Mouse (Mus musculus) hindbrain, embryonic 16.5 days (tissue): ENCODE results near the gene Tnni3. TPM values are rescaled to one million over a fixed set of nuclear protein-coding genes. Genes with fewer than 3 reads are reported as not detected.
"Not testable (repeated sequence)": the region's sequence is repeated elsewhere in the genome, so short reads cannot be mapped to it uniquely, and the experiment has no call there.

Source experiments
- ATAC-seq: fragments of 200-750 bp; cut with Nextera tagmentation; 2 replicates; pipeline ENCODE4 v1.8.0; 2017; ENCODE audit warnings: moderate TSS enrichment, moderate library complexity
- H3K27ac ChIP-seq: fragments of 300-500 bp; sonication (generic); 2 replicates; pipeline ENCODE4 v1.5.1; 2014; ENCODE audit warnings: low read depth, mild to moderate bottlenecking, control low read depth, low read length, moderate library complexity
- H3K27me3 ChIP-seq: fragments of 300-500 bp; sonication (generic); replicated peaks from 2 replicates; pipeline ENCODE4 v1.6.1; 2014; ENCODE audit warnings: low read length; ENCODE audit not compliant: control insufficient read depth, insufficient read depth
- H3K36me3 ChIP-seq: fragments of 300-500 bp; sonication (generic); 2 replicates; pipeline ENCODE4 v1.6.1; 2014; ENCODE audit warnings: mild to moderate bottlenecking, low read length, moderate library complexity, mixed read lengths; ENCODE audit not compliant: control insufficient read depth, insufficient read depth
- H3K4me1 ChIP-seq: fragments of 300-500 bp; sonication (generic); 2 replicates; pipeline ENCODE4 v1.6.1; 2014; ENCODE audit warnings: low read depth, low read length; ENCODE audit not compliant: control insufficient read depth, insufficient read depth
- H3K4me2 ChIP-seq: fragments of 300-500 bp; sonication (generic); 2 replicates; pipeline ENCODE4 v1.6.1; 2014; ENCODE audit warnings: mild to moderate bottlenecking, low read length, control low read depth, moderate library complexity
- H3K4me3 ChIP-seq: fragments of 300-500 bp; sonication (generic); 2 replicates; pipeline ENCODE4 v1.5.1; 2014; ENCODE audit warnings: mild to moderate bottlenecking, low read length, control low read depth, moderate library complexity
- H3K9ac ChIP-seq: fragments of 300-500 bp; sonication (generic); 2 replicates; pipeline ENCODE4 v1.6.1; 2014; ENCODE audit warnings: low read depth, mild to moderate bottlenecking, control low read depth, low read length, moderate library complexity
- H3K9me3 ChIP-seq: fragments of 300-500 bp; sonication (generic); 2 replicates; pipeline ENCODE4 v1.6.1; 2014; ENCODE audit warnings: mild to moderate bottlenecking, low read length, moderate library complexity; ENCODE audit not compliant: control insufficient read depth
- WGBS: fragments of 180-500 bp; shearing (Covaris S2); extraction: QIAGEN DNeasy Blood & Tissue Kit; methylation state at CpG from one replicate; pipeline ENCODE4 v1.1.7; 2014; 5-methylcytosine and 5-hydroxymethylcytosine counted together
- polyA plus RNA-seq: library from polyadenylated mRNA; unstranded; fragments of >200 nt; fragmentation: Nextera tagmentation; extraction: Ambion mirVana; gene quantifications from 2 replicates; pipeline ENCODE4 v1.2.1, GENCODE M21; 2015

The Tnni3 gene
- polyA plus RNA-seq, result 1.7 and 2.0 TPM in 2 replicates

DNA sequence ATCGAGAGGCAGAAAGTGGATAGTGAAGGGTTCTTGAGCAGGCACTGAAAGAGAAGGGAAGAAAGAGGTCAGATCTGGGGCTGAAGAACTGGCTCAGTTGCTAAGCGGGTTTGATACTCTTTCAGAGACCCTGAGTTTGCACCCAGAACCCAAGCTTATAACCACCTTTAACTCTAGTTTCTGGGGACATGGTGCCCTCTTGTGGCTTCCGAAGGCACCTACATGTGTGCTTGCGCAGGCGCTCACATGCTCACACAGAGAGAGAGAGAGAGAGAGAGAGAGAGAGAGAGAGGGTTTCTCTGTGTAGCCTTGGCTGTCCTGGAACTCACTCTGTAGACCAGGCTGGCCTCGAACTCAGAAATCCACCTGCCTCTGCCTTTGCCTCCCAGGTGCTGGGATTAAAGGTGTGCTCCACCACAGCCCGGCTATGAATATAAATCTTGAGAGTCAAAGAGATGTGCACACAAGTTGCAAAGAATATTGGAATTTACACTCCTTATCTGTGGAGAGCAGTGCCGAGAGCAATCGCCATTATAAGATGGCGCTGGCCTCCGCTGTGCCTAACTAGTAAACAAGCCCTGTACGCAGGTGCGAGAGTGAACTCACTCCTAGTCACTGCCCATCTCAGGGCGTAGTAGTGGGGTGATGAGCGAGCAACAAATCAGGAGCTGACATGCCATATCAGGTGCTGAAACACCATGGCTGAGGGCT, at the start of gene Tnni3:
TSS of gene Tnni3 (minus strand) at position 18 of the 711 bp plus-strand sequence.
- H3K27ac ChIP-seq, H3K9me3 ChIP-seq, H3K4me2 ChIP-seq, H3K36me3 ChIP-seq, H3K4me1 ChIP-seq, ATAC-seq, H3K27me3 ChIP-seq, H3K9ac ChIP-seq, H3K4me3 ChIP-seq: not testable (repeated sequence)
- 68% methylated on average over 15 of the region's 15 CpGs for WGBS

DNA sequence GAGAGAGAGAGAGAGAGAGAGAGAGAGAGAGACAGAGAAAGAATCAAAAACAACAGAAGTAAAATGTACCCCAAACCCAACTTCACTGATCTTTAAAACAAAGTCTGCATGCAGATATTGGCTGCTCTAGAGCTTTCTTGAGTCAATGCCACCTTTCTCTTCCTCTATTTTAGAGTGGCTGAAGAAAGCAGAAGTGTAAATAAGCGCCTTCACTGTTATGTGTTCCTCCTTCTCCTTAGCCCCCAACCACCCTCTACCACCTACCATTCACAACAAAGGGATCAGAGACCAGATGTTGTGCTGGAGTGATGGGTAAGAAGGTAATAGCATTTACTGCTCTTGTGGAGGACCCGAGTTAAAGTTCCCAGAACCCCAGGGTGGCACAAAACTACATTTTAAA, 48.3 kb upstream of the Tnni3 start:
- H3K27me3 ChIP-seq, H3K4me3 ChIP-seq, ATAC-seq, H3K4me1 ChIP-seq, H3K9me3 ChIP-seq, H3K9ac ChIP-seq, H3K27ac ChIP-seq, H3K4me2 ChIP-seq, H3K36me3 ChIP-seq: not testable (repeated sequence)
- 78% methylated on average over 2 of the region's 2 CpGs for WGBS

DNA sequence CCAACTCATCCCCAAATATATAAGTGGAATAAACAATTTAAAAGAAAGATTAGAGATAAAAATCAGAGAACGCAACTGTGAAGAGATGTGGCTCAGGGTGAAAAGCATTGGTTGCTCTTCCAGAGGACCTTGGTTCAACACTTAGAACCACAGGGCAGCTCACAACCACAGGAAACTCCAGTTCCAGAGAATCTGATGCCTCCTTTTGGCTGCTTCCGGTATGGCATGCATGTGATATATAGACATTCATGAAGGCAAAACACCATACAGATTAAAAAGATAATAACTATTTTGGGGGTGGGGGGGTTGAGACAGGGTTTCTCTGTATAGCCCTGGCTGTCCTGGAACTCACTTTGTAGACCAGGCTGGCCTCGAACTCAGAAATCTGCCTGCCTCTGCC, 38.6 kb upstream of the Tnni3 start:
- H3K4me2 ChIP-seq, result no peak overlapping the region
- H3K4me1 ChIP-seq, result no peaks in the 10 kb centered on the region
- H3K9me3 ChIP-seq, result no peaks in the 10 kb centered on the region
- ATAC-seq, result no peak
- H3K27ac ChIP-seq, result no peak overlapping the region
- no peak overlapping the region for H3K9ac ChIP-seq
- 97% methylated on average over 3 of the region's 3 CpGs for WGBS
- no peaks in the 10 kb centered on the region for H3K36me3 ChIP-seq
- H3K4me3 ChIP-seq, result no peak overlapping the region
- no peaks in the 10 kb centered on the region for H3K27me3 ChIP-seq

DNA sequence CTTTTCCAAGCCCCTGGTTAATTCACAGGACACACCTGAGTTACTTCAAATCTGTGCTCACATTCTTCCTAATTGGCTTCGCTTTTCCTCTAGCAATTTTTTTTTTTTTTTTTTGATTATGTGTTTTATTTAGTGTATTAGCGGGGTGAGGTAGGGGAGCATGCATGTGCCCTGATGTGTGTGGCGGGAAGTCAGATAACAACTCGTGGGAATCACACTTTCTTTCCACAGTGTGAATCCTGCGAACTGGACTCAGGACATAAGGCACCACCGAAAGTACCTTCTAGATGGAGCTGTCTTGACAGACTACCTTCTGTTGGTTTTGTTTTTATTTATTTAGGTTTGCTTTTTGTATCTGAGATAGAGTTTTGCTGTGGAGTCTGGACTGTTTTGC, 33.1 kb upstream of the Tnni3 start:
- no peaks in the 10 kb centered on the region for H3K9me3 ChIP-seq
- no peak; the same call in 1 of the 2 replicates for ATAC-seq
- H3K9ac ChIP-seq, result 0 out of 2 replicates have a peak overlapping the region, but pooled peaks have one; percentile 3
- H3K27me3 ChIP-seq, result no peaks in the 10 kb centered on the region
- H3K27ac ChIP-seq, result no peak overlapping the region; the same call in 1 of the 2 replicates
- peak overlapping the region; percentile 12; the same call in 1 of the 2 replicates for H3K4me3 ChIP-seq
- H3K4me2 ChIP-seq, result peak overlapping the region; percentile 50
- 72% methylated on average over 6 of the region's 6 CpGs for WGBS
- no peaks in the 10 kb centered on the region for H3K4me1 ChIP-seq
- H3K36me3 ChIP-seq, result no peaks in the 10 kb centered on the region

DNA sequence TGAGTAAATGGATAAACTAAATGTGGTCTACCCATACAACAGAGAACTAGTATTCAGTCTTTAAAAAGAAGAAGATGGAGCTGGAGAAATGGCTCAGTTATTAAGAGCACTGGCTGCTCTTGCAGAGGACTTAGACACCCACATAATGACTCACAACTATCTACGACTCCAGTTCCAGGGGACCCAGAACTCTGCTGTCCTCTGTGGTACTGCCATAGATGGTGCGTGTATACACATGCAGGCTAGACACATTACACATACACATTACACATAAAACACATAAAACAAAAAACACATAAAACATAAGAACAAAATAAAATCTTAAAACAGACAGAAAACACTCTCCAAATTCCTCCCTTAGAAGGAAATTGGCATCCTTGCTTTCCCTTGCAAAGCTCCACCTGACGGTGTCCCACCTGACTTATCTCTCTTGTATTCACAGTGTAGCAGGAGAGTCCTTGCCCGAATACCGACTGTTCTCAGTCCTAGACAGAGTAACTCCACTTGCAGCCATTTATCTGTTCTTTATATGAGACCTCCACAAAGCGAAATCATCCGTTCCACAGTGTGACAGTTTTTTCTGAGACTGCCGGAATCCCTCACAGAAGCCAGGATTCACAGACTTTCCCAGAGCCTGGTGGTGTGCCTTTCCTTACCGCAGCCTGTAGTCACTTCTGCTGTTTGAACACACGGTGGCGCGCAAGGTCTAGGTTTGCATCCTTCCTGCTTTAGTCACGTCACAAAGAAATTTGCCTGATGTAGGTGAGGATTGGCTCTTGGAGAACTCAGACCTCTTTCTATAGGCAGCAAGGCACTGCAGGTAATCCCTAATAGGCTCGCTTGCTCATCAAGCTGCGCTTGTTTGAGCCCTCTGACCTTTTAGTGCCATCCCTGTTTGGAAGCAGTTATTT, 32.5 kb upstream of the Tnni3 start:
- H3K4me1 ChIP-seq, result no peaks in the 10 kb centered on the region
- 21% methylated on average over 15 of the region's 15 CpGs for WGBS
- peak overlapping the region; percentile 50 for H3K4me2 ChIP-seq
- H3K9me3 ChIP-seq, result no peaks in the 10 kb centered on the region
- peak overlapping the region; percentile 15; the same call in 1 of the 2 replicates for H3K9ac ChIP-seq
- H3K4me3 ChIP-seq, result peak overlapping the region; percentile 12
- no peaks in the 10 kb centered on the region for H3K36me3 ChIP-seq
- H3K27me3 ChIP-seq, result no peaks in the 10 kb centered on the region
- no peak overlapping the region; the same call in 1 of the 2 replicates for H3K27ac ChIP-seq
- ATAC-seq, result peak; percentile 97

DNA sequence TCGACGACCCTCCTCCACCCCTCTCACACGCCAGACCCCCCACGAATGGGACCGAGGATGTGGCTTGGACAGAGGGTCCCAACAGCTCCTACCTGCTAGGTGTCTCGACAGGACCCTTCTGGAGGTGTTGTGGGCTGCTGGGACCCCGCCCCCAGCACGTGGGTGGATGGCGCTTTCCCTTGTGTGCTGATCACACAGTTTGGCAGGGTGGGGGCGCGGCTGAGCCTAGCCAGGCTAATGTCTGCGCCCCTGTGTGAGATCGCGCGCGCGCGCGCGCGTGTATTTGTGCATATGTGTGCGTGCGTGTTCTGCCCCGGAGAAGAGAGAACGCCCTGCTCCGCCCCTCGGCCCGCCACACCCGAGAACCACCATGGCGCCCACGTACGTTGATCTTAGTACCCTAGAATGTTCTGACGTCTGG, 23.2 kb upstream of the Tnni3 start, which contains the start of gene Syt5:
TSS of gene Syt5 (minus strand) at position 321 of the 421 bp plus-strand sequence.
- H3K9ac ChIP-seq, result peak within 1 kb of the TSS; percentile 77
- peak within 1 kb of the TSS; percentile 87 for H3K4me2 ChIP-seq
- H3K27me3 ChIP-seq, result no peaks in the 10 kb centered on the region
- H3K27ac ChIP-seq, result peak within 1 kb of the TSS; percentile 93
- WGBS, result 4% methylated on average over 33 of the region's 33 CpGs
- H3K4me1 ChIP-seq, result peaks cover 9% of the 10 kb centered on the region
- peak within 1 kb of the TSS; percentile 56 for H3K4me3 ChIP-seq
- H3K9me3 ChIP-seq, result peaks cover 3% of the 10 kb centered on the region
- ATAC-seq, result peak; percentile 90
- 0 out of 2 replicates have a peak, but pooled peaks cover 3% of the 10 kb centered on the region for H3K36me3 ChIP-seq

DNA sequence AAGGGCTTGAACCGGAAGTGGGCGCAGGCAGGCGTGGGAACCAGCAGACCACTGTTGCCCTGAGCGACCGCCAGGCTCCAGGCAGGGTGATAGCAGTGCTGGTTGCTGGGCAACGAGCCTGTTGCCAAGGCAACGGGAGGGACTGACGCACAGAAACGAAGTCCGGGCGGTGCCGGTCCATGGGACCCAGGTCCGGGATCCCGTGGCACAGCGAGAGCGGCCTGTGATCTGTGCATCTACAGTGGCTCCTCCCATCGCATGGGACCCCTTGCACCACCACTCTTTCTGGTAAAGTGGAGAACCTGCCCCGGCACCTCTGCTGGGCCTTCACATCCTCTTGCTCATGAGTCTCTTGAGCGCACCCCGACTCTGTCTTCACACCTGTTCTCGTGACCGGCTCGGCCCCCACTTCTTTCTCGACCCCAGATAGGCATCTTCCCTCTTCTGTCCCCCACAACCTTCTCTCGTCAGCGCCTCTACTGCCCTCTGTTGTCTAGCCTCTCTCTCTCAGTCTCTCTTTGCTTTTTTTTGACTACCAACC, 22.6 kb upstream of the Tnni3 start:
- peak overlapping the region; percentile 87 for H3K4me2 ChIP-seq
- H3K27ac ChIP-seq, result peak overlapping the region; percentile 93
- H3K27me3 ChIP-seq, result no peaks in the 10 kb centered on the region
- H3K4me1 ChIP-seq, result peaks cover 9% of the 10 kb centered on the region
- H3K9ac ChIP-seq, result peak overlapping the region; percentile 77
- WGBS, result under 1% methylated on average over 25 of the region's 26 CpGs
- H3K36me3 ChIP-seq, result 0 out of 2 replicates have a peak, but pooled peaks cover 6% of the 10 kb centered on the region
- H3K4me3 ChIP-seq, result peak overlapping the region; percentile 56
- peak; percentile 89 for ATAC-seq
- peaks cover 3% of the 10 kb centered on the region for H3K9me3 ChIP-seq

DNA sequence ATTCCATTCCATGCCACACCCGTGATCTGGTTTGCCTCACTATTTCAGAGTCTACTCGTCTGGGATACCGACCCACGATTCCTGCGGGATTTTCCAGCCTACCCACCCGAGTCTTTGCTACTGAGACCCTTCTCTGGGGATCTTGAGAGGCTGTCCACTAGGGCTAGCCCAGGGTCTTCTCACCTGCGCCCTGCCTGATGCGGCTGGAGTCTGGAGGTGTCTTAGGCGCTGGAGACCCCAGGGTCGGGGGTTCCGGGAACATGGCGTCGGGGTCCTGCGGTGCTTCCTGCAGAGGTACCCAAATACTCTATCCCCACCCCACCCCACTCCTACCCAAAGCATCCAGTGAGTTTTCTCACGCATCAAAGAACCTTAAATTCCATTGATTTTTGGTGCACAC, 22.0 kb upstream of the Tnni3 start:
- peak overlapping the region; percentile 77 for H3K9ac ChIP-seq
- H3K36me3 ChIP-seq, result peaks cover 6% of the 10 kb centered on the region; the same call in 1 of the 2 replicates
- peak; percentile 17 for ATAC-seq
- no peaks in the 10 kb centered on the region for H3K27me3 ChIP-seq
- H3K4me3 ChIP-seq, result peak overlapping the region; percentile 56
- H3K27ac ChIP-seq, result peak overlapping the region; percentile 93
- H3K4me2 ChIP-seq, result peak overlapping the region; percentile 87
- H3K9me3 ChIP-seq, result peaks cover 3% of the 10 kb centered on the region
- H3K4me1 ChIP-seq, result peaks cover 9% of the 10 kb centered on the region
- 66% methylated on average over 15 of the region's 15 CpGs for WGBS
